Mouse (Mus musculus) right cerebral cortex, postnatal 14 days (tissue): ENCODE results near the gene Igf1.

Experiments used
- DNase-seq: peaks from one replicate; pipeline ENCODE4 v3.0.0; 2022

Igf1 gene

DNA sequence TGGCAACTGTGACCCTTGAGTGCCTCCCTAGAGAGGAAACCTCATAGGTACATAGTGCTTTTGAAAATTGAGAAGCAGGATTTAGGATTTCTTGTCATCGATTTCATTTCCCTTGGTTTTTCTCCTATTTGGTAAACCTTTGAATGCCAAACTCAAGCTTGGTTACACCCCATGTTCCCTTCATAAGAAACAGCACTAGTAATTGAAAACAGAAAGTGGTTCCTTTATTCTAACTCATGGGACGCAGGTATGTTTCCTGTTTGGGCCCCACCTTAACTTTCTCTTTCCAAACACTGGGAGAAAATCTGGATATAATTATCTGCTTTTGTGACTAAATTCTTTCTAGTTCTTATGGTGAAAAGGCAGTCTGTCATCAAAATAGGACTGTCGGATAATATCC is 40.8 kb downstream of the Igf1 start:
- no peak for DNase-seq

DNA sequence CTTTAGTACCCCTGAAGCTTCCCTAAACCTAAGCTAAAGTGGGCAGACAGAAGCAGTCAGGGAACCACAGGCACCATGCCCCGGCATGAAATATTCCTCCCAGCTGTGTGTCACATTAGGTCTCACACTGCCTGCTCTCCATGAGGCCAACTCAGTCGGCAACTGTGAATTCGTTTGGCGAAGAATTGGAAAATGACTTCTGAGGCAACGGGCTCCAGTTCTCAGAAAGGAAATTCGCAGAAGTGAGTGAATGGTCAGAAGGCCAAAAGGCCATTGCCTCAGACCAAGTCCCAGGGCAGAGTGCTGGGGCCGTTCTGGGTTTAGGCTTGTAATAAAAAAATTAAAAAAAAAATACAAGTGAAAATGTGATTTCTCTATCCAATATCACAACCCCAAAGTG is 43.9 kb downstream of the Igf1 start:
- DNase-seq: no peak

DNA sequence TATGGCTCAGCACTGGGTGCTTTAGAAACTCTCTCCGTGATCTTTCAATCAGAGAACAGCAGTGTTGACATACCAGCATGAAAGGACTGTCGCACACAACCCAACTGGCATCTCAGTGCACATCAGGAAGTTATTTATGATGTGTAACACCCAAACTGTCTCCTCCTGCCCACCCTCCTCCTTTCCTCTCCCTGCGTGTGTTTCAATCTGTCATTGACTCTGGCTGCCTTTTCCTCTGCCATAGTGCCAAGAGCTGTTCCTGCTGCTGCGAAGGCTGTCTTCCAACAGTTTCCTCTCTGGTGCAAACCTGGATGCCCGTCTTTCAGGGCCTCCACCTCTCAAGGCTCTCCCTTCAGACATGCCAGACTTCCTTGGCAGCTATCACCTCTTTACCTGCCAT is 46.3 kb downstream of the Igf1 start:
- no peak for DNase-seq

DNA sequence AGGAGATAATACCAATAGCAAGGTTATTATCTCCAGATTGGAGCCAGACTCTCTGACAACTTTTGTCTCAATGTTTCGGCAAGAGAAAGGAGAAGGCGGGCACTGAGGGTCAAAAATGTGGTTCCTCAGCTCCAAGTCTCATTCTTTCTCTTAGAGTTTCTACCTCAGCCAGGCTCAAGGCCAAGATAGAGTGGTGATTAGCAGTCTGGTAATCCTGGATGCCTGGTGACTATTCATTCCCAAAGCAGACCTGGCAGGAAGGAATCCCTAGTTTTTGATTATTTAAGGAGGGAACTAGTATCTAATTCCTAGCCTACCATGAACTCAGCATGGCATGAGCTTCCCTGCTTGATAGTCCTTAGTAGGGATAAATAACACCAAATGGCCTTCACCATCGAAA is 47.0 kb downstream of the Igf1 start:
- no peak for DNase-seq

DNA sequence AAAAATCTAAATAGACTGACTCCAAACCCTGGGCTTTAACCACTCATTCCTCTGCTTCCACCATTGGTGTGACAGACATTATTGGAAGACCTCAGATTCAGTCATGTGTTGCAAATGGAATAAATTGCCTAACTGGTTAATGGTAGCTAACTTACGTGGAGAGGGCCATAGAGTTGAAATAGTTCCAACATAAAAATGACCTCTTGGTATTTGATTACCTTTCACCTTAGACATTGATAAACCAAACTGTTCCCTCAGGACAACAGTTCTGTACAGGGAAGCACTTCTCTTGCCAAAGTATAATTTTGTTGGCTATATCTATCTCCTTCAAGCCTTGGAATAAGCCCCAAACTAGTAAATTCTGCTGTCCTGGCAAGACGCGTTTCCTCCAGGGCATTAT is 48.1 kb downstream of the Igf1 start:
- no peak for DNase-seq

DNA sequence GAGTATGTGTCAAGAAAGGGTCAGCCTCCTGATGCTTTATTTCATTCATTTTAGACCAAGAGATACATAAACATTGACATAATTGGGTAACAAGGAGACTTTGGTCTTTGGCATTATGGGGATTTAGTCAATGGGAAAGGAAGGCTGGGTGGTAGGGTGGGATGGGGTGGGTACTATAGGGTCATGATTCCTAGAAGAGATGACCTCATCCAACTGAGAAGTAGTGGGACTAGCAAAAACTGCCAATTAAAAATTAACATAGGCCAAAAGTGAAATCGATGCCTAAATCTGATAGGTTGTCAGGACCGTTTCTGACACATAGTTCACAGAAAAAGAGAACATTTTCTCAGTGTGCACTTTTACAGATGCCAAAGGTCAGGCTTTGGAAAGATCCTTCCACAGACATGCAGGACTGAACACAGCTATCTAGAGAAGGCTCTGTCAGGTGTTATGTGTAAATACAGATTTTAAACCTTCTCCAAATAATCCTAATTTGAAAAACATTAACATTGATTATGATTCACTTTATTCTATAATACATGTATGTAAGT is 48.8 kb downstream of the Igf1 start:
- no peak for DNase-seq

DNA sequence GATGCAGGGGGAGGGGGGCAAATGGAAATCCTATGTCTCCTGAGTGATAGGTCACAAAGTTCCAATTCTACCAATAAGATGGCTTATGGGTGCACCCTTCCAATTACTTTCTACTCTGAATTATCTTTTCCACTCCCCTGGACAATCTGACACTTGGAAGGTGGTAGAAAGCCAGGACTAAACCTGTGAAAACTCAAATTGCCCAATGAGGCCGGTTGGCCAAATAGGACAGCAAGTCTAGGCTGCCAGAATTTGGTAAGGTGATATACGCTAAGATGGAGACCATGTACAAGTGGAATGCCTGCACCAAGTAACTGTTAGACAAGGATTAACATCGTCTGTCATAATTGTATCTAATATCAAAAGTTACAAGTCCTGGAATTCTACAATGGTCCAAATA is 55.8 kb downstream of the Igf1 start:
- DNase-seq: no peak

DNA sequence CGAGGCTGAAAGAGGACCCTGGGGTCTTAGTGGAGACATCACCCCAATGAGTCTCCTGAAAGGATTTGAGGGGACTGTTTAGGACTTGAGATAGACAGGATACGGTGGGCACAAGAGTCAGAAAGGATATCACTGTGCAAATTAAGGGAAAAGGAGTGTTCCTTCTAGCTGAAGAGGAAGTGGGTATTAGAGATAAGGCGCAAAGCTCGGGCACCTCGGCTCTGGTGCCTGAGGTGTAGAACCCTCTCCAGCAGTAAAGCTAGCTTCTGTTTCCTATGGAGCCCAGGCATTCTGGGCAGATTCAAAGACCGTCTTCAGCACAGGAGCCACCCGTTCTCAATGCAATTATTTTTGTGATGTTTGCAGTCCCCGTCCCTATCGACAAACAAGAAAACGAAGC is 56.9 kb downstream of the Igf1 start:
- no peak for DNase-seq

DNA sequence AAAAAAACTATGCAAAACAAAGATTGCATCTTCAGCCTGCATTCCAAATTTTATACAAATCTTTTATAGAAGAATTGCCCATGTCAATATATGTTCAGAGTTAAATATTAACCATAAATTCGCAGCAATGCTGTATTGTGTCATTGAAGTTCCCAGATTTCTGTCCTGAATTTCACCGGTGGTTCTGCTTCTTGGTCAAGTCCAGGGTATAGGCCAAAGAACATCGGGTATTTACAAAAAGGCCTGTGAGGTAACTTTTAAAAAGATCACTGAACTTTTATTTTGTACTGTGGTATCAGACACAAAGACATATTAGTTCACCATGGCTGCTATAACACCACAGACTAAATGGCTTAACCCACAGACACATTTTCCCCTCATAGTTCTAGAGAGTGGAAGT is 57.7 kb downstream of the Igf1 start:
- DNase-seq: no peak

DNA sequence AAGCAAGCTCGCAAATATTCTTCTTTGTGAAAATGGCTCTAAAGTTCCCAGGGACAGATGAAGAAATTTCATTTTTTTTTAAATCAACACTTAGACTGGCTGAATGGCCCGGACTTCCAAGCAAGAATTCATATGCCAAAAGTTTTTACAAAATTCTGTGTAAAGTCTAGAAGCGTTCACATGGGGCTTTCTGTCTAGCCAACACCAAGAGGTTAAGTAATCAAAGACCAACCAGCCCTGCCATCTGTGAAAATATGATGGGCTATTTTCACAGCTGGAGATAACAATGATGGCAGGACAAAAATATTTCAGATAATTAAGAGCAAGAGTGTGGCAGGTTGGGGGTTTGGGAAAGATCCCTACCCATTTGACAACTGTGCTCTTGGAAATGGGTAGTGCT is 64.2 kb downstream of the Igf1 start:
- no peak for DNase-seq

DNA sequence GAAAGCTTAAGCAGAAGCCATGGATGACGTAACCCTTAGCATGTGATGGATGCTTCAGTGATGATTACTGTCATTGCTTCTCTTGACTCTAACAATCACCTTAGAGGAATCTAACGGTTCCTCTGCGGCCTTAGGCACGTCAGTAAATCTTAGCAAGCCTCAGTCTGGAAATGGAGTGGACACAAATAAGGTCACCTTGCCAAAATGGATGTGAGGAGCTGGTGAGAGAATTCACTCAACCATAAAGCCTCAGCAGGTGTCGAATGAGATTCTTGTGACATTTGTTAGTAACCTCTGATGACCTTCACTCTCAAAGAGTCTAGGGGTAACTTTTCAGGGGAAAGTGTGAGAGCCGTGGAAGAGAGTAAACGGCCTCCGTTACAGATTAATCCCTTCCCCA is 68.5 kb downstream of the Igf1 start:
- no peak for DNase-seq

DNA sequence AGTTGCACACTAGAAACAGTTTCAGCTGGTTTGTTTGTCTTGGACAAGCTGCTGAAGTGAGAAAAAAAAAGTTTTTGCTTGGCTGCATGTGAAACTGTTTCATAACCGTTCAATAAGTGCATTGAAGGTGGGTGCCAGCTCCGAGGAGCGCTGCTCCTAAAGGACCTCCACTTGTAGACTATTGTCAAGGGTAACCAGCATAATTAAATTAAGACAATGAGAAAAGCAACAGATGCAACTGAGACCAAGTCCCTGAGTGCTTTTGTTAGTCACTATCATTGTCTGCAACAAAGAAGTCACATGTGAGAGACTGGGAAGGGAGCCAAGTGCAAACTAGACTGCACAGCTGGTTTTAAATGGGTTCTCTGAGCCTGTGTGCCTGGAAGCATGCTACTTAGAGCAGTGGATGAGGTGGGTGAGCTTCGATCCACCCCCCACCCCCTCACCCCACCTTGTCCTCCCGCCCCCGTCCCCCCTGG is 69.1 kb downstream of the Igf1 start:
- peak; percentile 36 for DNase-seq

DNA sequence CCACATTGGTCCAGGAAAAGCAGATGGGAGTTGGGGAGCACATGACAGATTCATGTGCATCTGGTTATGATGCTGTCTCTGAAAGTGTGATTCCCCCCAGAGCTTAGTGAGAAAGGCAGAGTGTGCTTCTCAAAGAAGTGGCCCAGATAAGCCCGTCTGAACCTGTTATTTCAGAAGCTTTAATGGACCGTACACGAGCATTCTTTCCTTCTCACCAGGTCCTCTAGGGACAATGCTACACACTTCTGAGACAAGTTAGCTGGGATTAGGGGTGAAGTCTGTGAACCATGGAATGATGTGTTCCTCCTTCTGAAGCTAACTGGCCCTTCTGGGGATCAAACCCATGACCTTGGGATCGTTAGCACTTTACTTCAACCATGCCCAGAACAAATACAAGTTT is 90.1 kb downstream of the Igf1 start:
- no peak for DNase-seq

DNA sequence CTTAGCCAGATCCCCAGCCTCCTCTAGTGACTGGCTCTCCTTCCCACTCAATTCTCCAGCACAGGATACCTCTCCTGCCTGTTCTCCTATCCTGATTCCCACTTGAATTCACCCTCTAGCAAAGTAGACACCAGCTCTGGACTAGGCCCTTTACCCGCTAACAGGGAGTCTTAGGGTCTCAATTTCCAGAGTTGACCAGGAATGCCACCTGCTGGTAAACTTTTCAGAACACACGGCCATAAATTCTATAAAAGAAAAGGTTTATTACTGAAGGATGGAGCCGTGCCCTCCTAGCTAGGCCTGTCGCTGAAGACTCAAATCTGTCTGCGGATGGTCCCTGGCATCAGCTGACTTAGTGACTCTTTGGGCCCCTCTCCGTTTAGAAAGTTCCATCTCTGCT is 113.5 kb downstream of the Igf1 start:
- DNase-seq: no peak

DNA sequence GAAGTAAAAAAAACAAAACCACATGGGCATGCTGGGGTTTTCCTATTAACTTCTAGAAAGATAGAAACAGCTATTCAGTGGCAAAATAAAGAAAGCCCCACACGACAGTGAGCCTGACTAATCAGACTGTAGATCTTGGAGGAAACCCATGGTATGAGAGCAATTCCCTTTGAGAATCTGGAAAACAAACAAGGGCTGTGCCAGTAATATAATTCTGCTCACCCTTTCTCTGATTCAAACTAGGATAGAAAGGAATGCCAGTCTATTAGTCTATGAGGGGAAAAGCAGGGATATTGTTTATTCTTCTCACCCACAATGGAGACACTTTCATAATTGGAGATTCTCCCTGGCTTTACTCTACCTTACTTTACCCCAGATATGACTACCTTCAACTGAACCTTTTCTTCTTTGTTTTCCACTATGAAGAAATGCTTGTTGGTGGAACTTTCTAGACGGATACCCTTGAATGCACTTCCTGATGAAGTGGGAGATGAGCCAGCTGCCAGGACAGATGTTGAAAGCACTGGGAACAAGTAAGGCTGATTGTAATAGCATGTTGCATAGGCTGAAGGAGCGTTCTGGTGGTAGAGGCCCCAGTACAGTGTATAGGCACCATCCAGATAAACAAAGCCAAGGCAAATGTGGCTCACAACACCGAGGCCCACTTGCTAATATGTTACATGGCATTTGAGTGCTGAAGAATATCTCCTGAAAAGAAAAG is 116.0 kb downstream of the Igf1 start:
- no peak for DNase-seq

DNA sequence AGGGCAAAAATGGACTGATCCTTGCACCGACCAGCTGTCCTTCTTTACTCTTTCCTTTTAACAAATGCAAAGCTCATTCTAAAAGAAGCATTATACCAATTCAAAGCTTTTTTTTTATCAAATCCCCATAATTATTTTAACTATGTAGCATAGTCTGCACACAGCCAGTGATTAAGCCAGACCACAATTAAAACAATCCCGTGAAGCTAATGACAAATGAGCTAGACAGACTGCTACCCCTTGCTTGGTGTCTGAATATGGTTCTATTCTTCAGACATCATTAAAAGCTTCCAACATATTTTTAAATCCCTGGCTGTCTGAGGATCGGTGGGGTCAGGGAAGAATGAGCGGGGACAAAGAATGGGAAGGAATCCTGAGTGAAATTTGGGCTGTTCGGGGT is 127.3 kb downstream of the Igf1 start:
- DNase-seq: no peak

DNA sequence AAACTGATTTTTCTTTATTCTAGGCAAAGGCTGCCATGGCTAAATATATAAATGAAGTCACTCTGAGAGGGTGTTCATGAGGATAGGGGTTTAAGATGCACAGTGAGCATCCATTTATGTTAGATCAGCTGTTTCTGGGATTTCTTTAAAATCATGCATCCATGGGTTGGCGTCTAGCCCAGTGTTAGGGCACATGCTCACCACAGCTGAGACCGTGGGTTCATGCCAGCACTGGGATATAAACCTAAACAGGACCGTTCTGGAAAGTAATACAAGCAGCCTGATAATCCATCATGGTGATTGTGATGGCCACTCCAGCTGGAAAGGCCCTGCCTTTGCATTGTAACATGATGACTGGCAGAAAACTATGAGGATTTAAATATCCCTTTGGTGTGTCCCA is 128.1 kb downstream of the Igf1 start:
- peak; percentile 8 for DNase-seq
